Mouse (Mus musculus): ENCODE measurements around the gene Cib3.
A peak's percentile ranks its signal among the peaks of the same experiment; 100 is the strongest.

The Cib3 gene

DNA sequence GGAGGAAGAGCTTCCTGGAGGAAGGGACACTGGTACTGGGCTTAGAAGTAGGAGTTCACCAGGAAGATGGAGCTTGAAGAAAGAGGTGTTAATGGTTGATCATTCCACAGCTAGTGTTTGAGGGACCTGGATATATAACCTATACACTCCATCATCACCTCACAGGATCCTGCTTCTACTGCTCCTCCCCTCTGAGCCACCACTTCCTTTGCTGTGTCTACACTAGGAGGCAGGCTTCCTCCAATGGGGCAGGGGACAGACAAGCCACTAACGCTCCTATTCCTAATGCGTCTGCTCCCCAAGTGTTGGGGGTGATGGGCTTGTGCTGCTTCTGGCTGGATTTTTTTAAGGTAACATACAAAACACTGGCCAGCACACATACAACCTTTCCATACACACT is 1.9 kb downstream of the Cib3 start:
- no peak for DNase-seq (ENCODE audit: low read depth, low spot score)

DNA sequence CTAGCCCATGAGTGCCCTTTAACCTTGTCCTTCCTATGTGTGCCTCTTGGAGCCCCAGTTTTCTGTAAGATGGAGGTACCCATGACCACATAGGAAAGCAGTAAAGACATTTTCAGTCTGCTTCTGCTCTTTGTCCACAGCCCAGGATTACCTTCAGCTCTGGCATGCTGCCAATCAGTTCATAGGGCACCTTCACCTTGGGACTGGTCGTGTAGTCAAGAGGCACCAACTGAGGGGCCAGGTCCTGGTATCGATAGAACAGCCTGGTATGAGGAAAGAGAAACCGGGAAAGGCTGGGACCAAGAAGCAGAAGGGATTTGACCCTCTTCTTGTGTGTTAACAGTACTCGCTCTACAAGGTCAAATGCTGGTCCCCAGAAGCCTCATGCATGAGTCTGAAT is 2.4 kb downstream of the Cib3 start:
- DNase-seq (ENCODE audit: low read depth, low spot score), result no peak

GRCm38 (mm10) chr8:72208582-72208981 is 4.1 kb downstream of the Cib3 start:
- no peak for DNase-seq (ENCODE audit: low read depth, low spot score)

- DNase-seq (ENCODE audit: low read depth, low spot score), result no peak
Measured at GRCm38 (mm10) chr8:72197997-72198396, 14.6 kb downstream of the Cib3 start.

DNA sequence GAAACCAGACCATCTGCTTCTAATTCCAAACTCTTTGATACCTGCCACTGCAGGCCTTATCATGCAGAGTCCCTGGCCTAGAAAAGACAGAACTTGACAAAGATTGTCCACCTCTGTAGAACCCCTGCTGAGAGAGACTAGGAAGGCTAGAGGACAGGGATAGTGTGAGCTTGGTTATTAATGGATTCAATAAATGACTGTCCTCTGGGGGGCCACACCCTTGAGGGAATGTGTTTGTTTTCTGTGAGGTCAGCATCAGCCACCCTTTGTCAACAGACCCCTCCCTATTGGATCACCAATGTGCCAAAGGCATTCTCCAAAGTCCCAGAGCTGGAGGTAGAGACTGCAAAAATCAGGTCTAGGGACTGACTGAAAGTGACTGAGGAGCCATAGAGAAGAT is 20.6 kb downstream of the Cib3 start:
- no peak for DNase-seq (ENCODE audit: low read depth, low spot score)

DNA sequence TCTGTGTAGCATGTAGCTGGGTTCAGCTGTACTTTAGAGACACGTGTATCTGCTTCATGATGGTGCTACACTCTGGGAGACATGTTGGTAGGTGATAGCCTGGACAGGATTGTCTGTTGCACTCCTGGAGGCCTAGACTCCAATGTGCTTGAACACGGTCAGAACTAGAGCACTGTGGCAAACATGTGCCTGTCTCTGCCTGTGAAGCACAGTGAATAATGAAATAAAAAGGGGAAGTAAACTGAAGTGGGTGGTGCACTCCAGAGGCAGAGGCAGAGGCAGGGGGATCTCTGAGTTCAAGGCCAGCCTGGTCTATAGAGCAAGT is 22.5 kb downstream of the Cib3 start:
- DNase-seq (ENCODE audit: low read depth, low spot score), result no peak

- no peak for DNase-seq (ENCODE audit: low read depth, low spot score)
Measured at GRCm38 (mm10) chr8:72189417-72190214, 23.0 kb downstream of the Cib3 start, which contains the start of gene Hsh2d. Hsh2d (plus strand) TSS chr8:72189638.

DNA sequence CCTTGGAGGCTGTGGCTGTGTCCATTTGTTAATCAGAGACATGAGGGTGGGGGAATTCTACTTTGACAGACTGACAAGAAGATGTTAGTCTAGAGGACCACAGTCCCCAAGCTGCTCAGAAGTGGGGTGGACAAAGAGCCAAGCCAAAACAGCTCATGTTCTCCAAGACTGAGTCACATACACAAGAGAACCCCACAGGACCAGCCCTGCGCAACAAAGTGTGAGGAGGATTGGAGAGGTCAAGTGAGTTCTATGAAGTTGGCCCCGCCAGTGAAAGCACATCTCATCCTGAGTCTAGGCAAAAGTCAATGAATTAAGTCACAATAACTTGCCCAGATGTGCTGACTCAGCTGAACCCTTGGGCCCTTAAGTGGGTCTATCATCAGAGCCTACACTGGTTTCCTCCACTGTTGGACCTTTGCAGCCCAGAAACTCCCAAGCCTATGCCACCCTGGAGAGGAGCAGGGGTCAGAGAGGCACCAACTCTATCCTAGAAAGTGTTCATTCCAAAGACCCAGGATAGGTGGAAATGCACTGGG is 24.8 kb downstream of the Cib3 start:
- no peak for DNase-seq (ENCODE audit: low read depth, low spot score)

DNA sequence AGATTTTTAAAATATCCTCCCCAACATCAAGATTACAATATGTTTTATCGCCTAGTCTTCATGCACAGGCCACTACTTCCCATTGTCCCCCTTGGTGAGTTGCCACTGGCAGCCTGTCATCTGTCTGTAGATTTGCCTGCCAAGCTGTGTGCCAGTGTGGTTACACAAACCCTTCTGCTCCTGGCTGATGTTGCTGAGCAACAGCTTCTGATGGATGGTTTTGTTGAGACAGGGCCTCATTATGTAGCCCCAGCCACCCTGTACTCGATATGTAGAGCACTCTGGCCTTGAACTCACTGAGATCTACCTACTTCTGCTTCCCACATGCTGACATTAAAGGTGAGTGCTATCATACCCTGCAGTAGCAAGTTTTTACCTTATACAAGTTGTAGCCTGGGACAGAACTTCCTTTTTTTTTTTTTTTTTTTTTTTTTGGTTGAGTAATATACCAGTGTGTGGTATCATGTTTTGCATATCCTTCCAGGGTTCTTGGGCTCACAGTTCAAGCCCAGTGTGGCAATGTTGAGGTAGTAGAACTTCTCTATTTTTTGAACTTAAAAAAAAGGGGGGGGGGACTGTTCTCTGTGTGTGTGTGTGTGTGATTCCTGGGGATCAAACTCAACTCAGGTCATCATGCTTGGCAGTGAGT is 29.0 kb downstream of the Cib3 start:
- DNase-seq (ENCODE audit: low read depth, low spot score), result no peak

DNA sequence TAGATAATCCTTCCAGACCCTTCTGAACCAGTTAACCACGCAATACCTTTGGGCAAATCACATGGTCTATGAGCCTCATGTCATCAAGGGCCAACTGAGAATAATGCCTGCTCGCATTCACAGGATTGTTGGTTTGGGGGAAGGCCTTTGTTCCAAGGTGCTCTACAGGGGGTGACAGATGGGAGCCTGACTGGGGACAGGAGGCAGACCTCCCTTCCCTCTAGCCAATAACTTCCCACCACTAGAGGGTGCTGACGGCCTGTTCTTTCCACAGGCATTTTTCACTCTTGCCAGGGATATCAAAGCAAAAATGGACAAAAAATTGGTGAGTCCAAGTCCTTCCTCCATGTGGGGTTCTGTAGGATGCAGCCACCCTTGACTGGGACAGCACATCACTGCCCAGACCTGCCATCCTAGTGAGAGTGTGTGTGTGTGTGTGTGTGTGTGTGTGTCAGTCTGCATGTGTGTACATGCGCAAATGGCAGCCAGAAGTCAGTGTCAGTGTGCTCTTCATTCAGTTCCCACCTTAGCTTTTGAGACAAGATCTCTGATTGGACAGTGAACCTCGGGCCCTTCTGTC is 35.2 kb downstream of the Cib3 start:
- DNase-seq (ENCODE audit: low read depth, low spot score), result no peak

- DNase-seq (ENCODE audit: low read depth, low spot score), result no peak
Measured at GRCm38 (mm10) chr8:72169681-72170249, 42.9 kb downstream of the Cib3 start.

DNA sequence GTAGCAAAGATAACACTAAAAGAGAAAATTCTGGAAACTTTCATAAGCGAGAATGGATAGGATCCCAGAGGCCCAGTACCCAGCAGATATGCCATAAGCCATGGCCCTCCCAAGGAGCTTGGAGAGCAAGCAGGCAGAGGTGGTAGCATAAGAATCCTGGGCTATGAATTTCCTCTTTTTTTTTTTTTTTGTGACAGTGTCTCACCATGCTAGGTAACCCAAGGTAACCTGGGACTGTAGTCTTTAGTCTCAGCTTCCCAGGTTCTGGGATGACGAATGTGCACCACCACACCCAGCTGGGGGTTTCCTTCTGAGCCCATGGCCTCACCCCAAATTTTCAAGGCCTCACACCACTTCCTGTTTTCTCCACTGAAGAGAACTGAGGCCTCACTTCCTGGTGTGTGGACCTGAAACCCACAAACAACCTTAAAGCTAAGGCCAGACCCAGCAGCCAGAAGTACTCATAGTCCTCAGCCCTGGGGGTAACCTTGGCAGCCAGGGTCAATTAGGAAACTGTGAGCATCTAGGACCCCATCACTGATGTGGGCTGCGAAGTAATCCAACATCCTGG is 43.5 kb downstream of the Cib3 start:
- DNase-seq (ENCODE audit: low read depth, low spot score), result no peak

DNA sequence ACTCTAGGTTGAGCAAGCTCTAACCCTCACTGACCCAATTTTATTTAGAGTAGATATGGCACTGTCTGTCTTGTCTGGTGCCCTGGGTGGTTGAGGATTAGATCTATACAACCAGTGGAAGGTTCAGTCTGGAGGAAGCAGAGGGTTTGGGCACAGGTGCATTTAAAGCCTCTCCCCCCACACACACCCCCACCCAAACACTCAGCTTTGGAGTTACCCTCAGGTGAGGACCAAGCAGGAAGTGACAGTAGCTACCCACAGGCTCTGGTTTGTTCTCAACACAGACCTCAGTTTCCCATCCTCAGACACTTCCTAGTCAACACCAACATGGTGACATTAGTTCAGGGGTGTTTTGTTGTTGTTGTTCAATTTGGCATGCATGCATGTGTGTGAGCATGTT is 49.8 kb downstream of the Cib3 start:
- DNase-seq (ENCODE audit: low read depth, low spot score), result no peak

DNA sequence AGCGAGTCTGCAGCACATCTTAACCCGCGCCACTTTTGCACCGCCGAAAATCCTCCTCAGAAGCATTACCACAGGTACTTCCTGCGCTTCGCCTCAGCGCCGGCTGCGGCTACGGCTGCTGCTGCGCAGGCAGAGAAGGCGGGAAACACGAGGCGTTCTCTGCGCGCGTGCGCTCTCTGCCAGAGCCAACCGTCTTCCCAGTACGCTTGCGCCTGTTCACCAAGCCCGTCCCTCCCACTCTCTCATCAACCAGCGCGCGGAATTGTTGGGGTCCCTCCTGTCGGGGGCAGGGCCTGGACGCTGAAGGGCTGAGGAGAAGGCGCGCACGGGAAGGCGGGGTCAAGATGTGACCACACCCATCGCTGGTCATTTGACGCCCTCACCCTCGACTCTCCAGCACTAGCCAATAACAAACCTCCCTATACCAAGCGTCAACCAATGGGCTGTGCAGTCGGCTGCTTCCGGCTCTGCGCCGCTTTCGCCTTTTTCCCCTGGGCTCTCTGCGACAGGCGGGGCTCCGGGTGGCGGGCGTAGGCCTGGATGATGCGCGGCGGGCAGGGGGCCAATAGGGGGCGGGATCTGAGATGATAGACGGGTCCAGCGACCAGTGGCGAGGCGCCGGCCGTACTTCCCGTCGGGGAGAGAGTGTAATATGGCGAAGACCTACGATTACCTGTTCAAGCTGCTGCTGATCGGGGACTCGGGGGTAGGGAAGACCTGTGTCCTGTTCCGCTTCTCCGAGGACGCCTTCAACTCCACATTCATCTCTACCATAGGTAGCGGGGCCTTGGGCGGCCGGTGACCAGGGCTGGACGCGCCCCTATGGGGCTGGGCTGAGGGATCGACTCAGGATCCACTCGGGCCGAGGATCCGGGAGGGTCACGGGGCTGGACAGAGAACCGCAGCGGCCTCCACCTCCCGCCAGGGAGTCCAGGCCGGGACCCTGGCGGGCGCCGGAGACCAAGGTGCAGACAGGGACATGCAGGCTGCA is 51.6 kb downstream of the Cib3 start, which contains the start of gene Rab8a:
Gene Rab8a, plus strand, starts transcription at position 494 of the 991 bp plus-strand sequence.
- DNase-seq (ENCODE audit: low read depth, low spot score), result peak; percentile 100

- no peak for DNase-seq (ENCODE audit: low read depth, low spot score)
Measured at GRCm38 (mm10) chr8:72160007-72160406, 52.6 kb downstream of the Cib3 start.

DNA sequence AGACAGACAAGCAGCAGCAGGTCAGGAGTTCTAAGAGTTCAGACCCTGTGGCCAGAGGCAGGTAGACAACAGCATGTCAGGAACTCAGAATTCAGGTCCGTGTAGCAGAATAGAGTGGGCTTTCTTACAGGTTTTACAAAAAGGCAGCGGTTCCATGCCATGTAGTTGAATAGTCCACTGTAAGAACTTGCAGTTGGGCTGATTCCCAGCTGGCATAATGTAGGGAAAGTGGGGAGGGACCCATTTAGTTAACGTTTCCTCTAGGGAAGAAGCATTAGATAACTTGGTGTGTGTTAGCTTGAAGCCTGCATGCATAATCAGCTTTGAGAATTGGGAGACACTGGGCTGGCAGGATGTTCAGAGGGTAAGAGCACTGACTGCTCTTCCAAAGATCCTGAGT is 53.9 kb downstream of the Cib3 start:
- no peak for DNase-seq (ENCODE audit: low read depth, low spot score)

DNA sequence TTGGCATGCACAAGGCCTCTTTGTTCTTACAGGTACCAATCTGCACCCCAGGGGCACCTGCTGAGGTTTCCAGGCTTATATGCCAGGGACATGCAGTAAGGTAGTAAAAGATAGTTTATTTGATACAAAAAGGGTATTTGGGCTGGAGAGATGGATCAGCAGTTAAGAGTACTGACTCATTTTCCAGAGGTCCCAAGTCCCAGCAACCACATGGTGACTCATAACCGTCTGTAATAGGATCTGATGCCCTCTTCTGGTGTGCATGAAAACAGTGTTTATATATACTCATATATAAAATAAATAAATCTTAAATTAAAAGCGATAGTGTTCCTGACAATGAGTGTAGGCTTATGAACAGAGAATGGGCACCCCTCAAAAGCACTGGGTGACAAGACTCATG is 54.5 kb downstream of the Cib3 start:
- no peak for DNase-seq (ENCODE audit: low read depth, low spot score)
